Mouse (Mus musculus) embryonic facial prominence, embryonic 13.5 days (tissue): Measurements from ENCODE around the gene Dock8. TPM values are rescaled to one million over a fixed set of nuclear protein-coding genes. Genes with fewer than 3 reads are reported as not detected.

ENCODE experiments used
- ATAC-seq: fragments of 200-750 bp; cut with Nextera tagmentation; 2 replicates; pipeline ENCODE4 v1.8.0; 2017; ENCODE audit warnings: low read depth; ENCODE audit not compliant: insufficient number of reproducible peaks, insufficient read depth, low FRiP score, low TSS enrichment
- H3K27ac ChIP-seq: fragments of 300-500 bp; sonication (generic); 2 replicates; pipeline ENCODE4 v1.5.1; 2015; ENCODE audit warnings: moderate library complexity, mild to moderate bottlenecking, inconsistent platforms
- H3K27me3 ChIP-seq: fragments of 300-500 bp; sonication (generic); 2 replicates; pipeline ENCODE4 v1.6.1; 2015; ENCODE audit warnings: mild to moderate bottlenecking, inconsistent platforms
- H3K36me3 ChIP-seq: fragments of 300-500 bp; sonication (generic); 2 replicates; pipeline ENCODE4 v1.6.1; 2015; ENCODE audit warnings: mild to moderate bottlenecking, inconsistent platforms
- H3K4me1 ChIP-seq: fragments of 300-500 bp; sonication (generic); 2 replicates; pipeline ENCODE4 v1.6.1; 2015; ENCODE audit warnings: inconsistent platforms
- H3K4me2 ChIP-seq: fragments of 300-500 bp; sonication (generic); 2 replicates; pipeline ENCODE4 v1.6.1; 2015; ENCODE audit warnings: moderate library complexity, mild to moderate bottlenecking, inconsistent platforms
- H3K4me3 ChIP-seq: fragments of 300-500 bp; sonication (generic); 2 replicates; pipeline ENCODE4 v1.5.1; 2015; ENCODE audit warnings: mild to moderate bottlenecking, inconsistent platforms
- H3K9ac ChIP-seq: fragments of 300-500 bp; sonication (generic); 2 replicates; pipeline ENCODE4 v1.6.1; 2015; ENCODE audit warnings: mild to moderate bottlenecking, inconsistent platforms
- H3K9me3 ChIP-seq: fragments of 300-500 bp; sonication (generic); 2 replicates; pipeline ENCODE4 v1.6.1; 2016; ENCODE audit warnings: inconsistent platforms
- WGBS: fragments of 180-500 bp; shearing (Covaris S2); methylation state at CpG from one replicate; pipeline ENCODE4 v1.1.7; 2015; ENCODE audit warnings: mixed read lengths; 5-methylcytosine and 5-hydroxymethylcytosine counted together
- polyA plus RNA-seq: library from polyadenylated mRNA; unstranded; fragments of >200 nt; fragmentation: Nextera tagmentation; extraction: Ambion mirVana; gene quantifications from 2 replicates; pipeline ENCODE4 v1.2.1, GENCODE M21; 2015

The Dock8 gene
- polyA plus RNA-seq, 1 experiment from 2014 or later: 5.7 TPM

DNA sequence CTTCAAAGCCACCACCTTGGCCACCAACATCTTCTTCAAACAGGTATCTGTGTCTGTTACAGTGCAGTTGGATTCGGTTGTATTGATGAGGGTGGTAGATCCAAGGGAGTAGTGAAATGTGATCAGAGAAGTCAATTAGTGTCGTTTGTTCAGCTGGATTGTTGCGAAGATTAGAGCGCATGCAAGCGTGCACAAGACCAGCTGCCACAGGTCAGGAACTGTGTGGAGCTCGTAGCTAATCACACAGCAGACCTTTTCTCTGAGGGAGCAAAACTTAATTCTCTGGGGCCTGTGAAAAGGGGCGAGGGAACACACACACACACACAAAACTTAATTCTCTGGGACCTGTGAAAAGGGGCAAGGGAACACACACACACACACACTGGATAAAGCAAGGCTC, 98.2 kb downstream of the Dock8 start:
- Histone ChIP-seq H3K27me3 (no peaks in the 10 kb centered on the region), H3K4me1 (peaks cover 28% of the 10 kb centered on the region), H3K9ac (no peak overlapping the region), H3K9me3 (no peaks in the 10 kb centered on the region), H3K27ac (no peak overlapping the region), H3K4me3 (no peak overlapping the region), H3K4me2 (no peak overlapping the region), H3K36me3 (no peaks in the 10 kb centered on the region)
- 26% methylated on average over 7 of the region's 7 CpGs for WGBS
- no peak for ATAC-seq

DNA sequence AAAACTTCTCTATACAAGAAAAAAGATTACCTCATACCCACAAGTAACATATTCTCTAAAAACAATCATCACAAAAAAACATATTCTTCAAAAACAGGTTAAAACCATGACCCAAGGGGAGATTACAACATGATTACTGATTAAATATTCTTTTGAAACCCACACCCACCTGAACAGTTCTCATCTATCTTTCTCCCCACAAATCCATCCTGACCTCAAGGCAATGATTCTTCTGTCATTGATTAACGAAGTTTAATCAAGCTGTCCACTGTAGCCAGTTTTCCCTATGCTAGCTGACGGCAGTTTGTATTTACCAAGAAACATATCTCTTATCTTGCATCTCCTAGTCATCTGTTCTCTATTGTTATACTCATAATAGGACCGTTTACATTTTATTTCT, 98.6 kb downstream of the Dock8 start:
- no peaks in the 10 kb centered on the region for H3K36me3 ChIP-seq
- H3K4me2 ChIP-seq: no peak overlapping the region
- peaks cover 25% of the 10 kb centered on the region for H3K4me1 ChIP-seq
- H3K9ac ChIP-seq: no peak overlapping the region
- ATAC-seq: no peak
- H3K27me3 ChIP-seq: no peaks in the 10 kb centered on the region
- no peak overlapping the region for H3K27ac ChIP-seq
- H3K9me3 ChIP-seq: no peaks in the 10 kb centered on the region
- WGBS: 57% methylated on average over 3 of the region's 3 CpGs
- no peak overlapping the region for H3K4me3 ChIP-seq

GRCm38 (mm10) chr19:25098941-25099340, 99.6 kb downstream of the Dock8 start:
- no peak overlapping the region for H3K4me3 ChIP-seq
- H3K9me3 ChIP-seq: no peaks in the 10 kb centered on the region
- 74% methylated on average over 4 of the region's 4 CpGs for WGBS
- no peak overlapping the region for H3K27ac ChIP-seq
- ATAC-seq: no peak
- H3K36me3 ChIP-seq: no peaks in the 10 kb centered on the region
- H3K9ac ChIP-seq: no peak overlapping the region
- no peak overlapping the region for H3K4me2 ChIP-seq
- H3K4me1 ChIP-seq: peaks cover 26% of the 10 kb centered on the region
- no peaks in the 10 kb centered on the region for H3K27me3 ChIP-seq

- no peak overlapping the region for H3K27ac ChIP-seq
- no peaks in the 10 kb centered on the region for H3K36me3 ChIP-seq
- peaks cover 7% of the 10 kb centered on the region; the same call in 1 of the 2 replicates for H3K4me1 ChIP-seq
- no peak overlapping the region for H3K4me2 ChIP-seq
- no peaks in the 10 kb centered on the region for H3K27me3 ChIP-seq
- WGBS: 45% methylated on average over 9 of the region's 9 CpGs
- H3K9me3 ChIP-seq: no peaks in the 10 kb centered on the region
- H3K9ac ChIP-seq: no peak overlapping the region
- no peak for ATAC-seq
- no peak overlapping the region for H3K4me3 ChIP-seq
Observed at GRCm38 (mm10) chr19:25105682-25106081, 106.3 kb downstream of the Dock8 start.

DNA sequence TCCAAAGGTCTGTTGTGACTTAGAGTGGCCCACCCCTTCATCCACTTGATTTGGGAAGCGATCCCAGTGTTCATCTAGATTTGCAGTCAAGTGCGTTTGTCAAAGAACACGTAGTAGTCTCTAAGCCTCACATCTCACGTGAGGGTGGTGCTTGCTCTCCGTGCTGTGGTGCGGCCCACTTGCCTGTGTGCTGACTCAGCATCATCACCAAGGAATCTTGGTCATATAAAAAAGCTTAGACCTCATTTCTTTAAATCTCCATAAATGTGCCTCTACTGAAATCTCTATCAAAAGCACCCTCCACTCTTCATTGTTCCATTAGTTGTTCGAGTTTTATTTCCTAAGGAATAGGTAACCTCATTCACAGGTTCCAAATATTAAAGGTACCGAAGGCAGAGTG, 107.0 kb downstream of the Dock8 start:
- Histone ChIP-seq H3K4me2 (no peak overlapping the region), H3K27ac (no peak overlapping the region), H3K36me3 (no peaks in the 10 kb centered on the region), H3K4me1 (peaks cover 7% of the 10 kb centered on the region; the same call in 1 of the 2 replicates), H3K9me3 (no peaks in the 10 kb centered on the region), H3K9ac (no peak overlapping the region), H3K27me3 (no peaks in the 10 kb centered on the region), H3K4me3 (no peak overlapping the region)
- 93% methylated on average over 8 of the region's 8 CpGs for WGBS
- no peak for ATAC-seq

GRCm38 (mm10) chr19:25107417-25107816, 108.1 kb downstream of the Dock8 start:
- Histone ChIP-seq H3K9ac (no peak overlapping the region), H3K4me3 (no peak overlapping the region), H3K4me2 (no peak overlapping the region), H3K36me3 (no peaks in the 10 kb centered on the region), H3K27ac (no peak overlapping the region), H3K4me1 (peaks cover 4% of the 10 kb centered on the region; the same call in 1 of the 2 replicates), H3K9me3 (no peaks in the 10 kb centered on the region), H3K27me3 (no peaks in the 10 kb centered on the region)
- 41% methylated on average over 4 of the region's 4 CpGs for WGBS
- ATAC-seq: no peak

DNA sequence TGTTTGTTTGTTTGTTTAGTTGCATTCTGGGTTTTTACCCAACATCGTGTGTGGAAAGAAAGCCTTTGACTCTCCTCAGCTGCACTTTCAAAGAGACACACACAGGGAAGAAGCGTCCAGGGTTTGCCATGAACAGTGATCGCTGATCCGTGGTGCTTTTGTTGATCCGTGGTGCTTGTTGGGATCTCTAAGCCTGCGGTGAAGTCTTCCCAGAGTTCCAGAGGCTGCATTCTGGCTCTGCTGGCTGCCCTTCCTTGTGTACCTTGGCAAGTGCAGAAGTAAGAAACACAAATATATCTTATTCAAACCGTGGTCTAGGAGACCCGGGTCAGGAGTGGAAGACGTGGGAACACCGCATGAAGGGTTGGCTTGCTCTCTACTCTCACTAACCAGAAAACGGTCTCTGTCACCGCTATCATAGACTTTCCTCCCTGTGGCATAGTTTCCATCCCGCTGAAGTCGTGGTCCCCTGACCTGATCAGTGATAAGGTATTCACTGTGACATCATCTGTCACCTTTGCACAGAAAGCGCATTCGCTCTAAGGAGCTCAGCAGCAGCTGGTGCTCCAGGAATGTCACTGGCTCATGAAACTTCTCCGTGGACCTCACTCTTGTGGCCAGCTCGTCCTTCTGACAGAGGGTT, 112.4 kb downstream of the Dock8 start:
- Histone ChIP-seq H3K4me3 (no peak overlapping the region), H3K4me1 (no peaks in the 10 kb centered on the region), H3K27me3 (no peaks in the 10 kb centered on the region), H3K36me3 (no peaks in the 10 kb centered on the region), H3K27ac (no peak overlapping the region), H3K4me2 (no peak overlapping the region), H3K9ac (no peak overlapping the region), H3K9me3 (no peaks in the 10 kb centered on the region)
- no peak for ATAC-seq
- 78% methylated on average over 18 of the region's 18 CpGs for WGBS

GRCm38 (mm10) chr19:25116981-25117380, 117.6 kb downstream of the Dock8 start:
- ATAC-seq: no peak
- H3K9ac ChIP-seq: no peak overlapping the region
- H3K4me2 ChIP-seq: no peak overlapping the region
- H3K4me3 ChIP-seq: no peak overlapping the region
- no peaks in the 10 kb centered on the region for H3K36me3 ChIP-seq
- no peaks in the 10 kb centered on the region for H3K4me1 ChIP-seq
- H3K27me3 ChIP-seq: no peaks in the 10 kb centered on the region
- no peaks in the 10 kb centered on the region for H3K9me3 ChIP-seq
- H3K27ac ChIP-seq: no peak overlapping the region
- WGBS: 60% methylated on average over 2 of the region's 2 CpGs

DNA sequence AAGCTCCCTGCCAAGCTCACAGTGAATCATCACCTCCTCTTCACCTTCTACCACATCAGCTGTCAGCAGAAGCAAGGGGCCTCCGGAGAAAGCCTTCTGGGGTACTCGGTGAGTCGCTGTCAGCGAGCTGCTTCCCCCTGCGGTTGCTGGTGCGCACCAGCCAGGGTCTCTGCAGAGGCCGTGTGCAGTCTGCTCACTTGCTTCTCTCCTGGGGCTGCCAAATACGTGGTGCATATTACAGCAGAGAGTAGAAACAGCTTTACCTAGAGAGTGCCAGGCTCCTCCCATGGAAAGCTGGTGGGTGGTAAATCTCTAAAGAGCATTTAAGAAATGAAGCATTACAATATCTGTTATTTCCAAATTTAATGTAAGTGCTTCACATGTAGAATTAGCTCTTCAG, 123.1 kb downstream of the Dock8 start:
- no peaks in the 10 kb centered on the region for H3K27me3 ChIP-seq
- H3K9ac ChIP-seq: no peak overlapping the region
- H3K9me3 ChIP-seq: no peaks in the 10 kb centered on the region
- no peaks in the 10 kb centered on the region for H3K4me1 ChIP-seq
- no peak for ATAC-seq
- no peaks in the 10 kb centered on the region for H3K36me3 ChIP-seq
- 65% methylated on average over 8 of the region's 8 CpGs for WGBS
- H3K4me3 ChIP-seq: no peak overlapping the region
- H3K27ac ChIP-seq: no peak overlapping the region
- no peak overlapping the region for H3K4me2 ChIP-seq

DNA sequence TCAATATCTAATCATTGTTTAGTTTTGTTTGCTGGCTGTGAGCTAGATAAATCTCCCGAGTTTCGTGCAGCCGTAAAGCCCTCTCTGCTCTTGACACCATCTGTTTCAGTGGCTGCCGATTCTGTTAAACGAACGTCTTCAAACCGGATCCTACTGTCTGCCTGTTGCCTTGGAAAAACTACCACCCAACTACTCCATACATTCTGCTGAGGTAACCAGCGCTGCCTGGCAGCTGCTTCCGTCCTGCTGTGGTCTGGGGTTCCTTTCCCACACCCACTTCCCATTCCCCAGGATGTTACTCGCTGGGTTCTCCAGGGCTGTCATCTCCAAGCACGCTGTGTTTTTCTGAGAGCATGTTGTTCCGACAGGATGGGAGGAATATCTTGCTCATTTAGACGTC, 123.7 kb downstream of the Dock8 start:
- Histone ChIP-seq H3K9me3 (no peaks in the 10 kb centered on the region), H3K36me3 (no peaks in the 10 kb centered on the region), H3K27me3 (no peaks in the 10 kb centered on the region), H3K4me2 (no peak overlapping the region), H3K4me3 (no peak overlapping the region), H3K9ac (no peak overlapping the region), H3K27ac (no peak overlapping the region), H3K4me1 (no peaks in the 10 kb centered on the region)
- no peak for ATAC-seq
- WGBS: 79% methylated on average over 13 of the region's 13 CpGs

GRCm38 (mm10) chr19:25123461-25123860, 124.1 kb downstream of the Dock8 start:
- no peak overlapping the region for H3K4me2 ChIP-seq
- no peaks in the 10 kb centered on the region for H3K27me3 ChIP-seq
- H3K4me1 ChIP-seq: no peaks in the 10 kb centered on the region
- ATAC-seq: no peak
- H3K27ac ChIP-seq: no peak overlapping the region
- no peaks in the 10 kb centered on the region for H3K9me3 ChIP-seq
- H3K9ac ChIP-seq: no peak overlapping the region
- WGBS: 71% methylated on average over 5 of the region's 5 CpGs
- H3K36me3 ChIP-seq: no peaks in the 10 kb centered on the region
- H3K4me3 ChIP-seq: no peak overlapping the region

DNA sequence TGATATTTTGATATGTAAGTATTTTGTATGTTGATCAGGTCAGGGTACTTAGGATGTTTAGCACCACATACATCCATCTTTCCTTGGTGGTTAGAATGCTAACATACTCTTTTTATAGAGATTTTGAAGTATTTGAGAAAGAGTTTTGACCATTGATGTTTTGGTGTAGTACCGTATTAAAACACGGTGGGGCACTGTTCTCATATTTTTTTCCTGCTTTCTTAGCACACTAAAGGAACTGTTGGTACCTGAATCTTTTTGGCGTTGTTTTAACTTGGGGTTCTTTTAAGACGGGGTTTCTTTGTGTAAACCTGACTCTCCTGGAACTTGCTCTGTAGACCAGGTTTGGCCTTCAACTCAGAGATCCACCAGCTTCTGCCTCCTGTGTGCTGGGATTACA, 133.0 kb downstream of the Dock8 start:
- ATAC-seq: no peak
- no peak overlapping the region for H3K4me2 ChIP-seq
- no peaks in the 10 kb centered on the region for H3K27me3 ChIP-seq
- H3K9me3 ChIP-seq: no peaks in the 10 kb centered on the region
- H3K36me3 ChIP-seq: no peaks in the 10 kb centered on the region
- no peak overlapping the region for H3K9ac ChIP-seq
- H3K27ac ChIP-seq: no peak overlapping the region
- H3K4me3 ChIP-seq: no peak overlapping the region
- H3K4me1 ChIP-seq: no peaks in the 10 kb centered on the region
- 16% methylated on average over 4 of the region's 4 CpGs for WGBS
